Mouse (Mus musculus): ENCODE results near the gene Loxl4. TPM values are rescaled to one million over a fixed set of nuclear protein-coding genes. Genes with fewer than 3 reads are reported as not detected.

Gene Loxl4
- not detected for total RNA-seq (2023)

GRCm38 (mm10) chr19:42612654-42613053 is at the start of gene Loxl4:
Loxl4 (minus strand) TSS chr19:42612813.

Other genes with a start within 250 kb of the Loxl4 start
- not detected for gene Crtac1, start 181.0 kb downstream of the Loxl4 start, total RNA-seq (2023)
- 10 to 100 TPM; 45.9 to 48.6 TPM for gene R3hcc1l, start 94.1 kb downstream of the Loxl4 start, total RNA-seq (2023)
- 1 to 10 TPM; 1.8 to 4.9 TPM for gene Pyroxd2, start 140.0 kb upstream of the Loxl4 start, total RNA-seq (2023)
- 10 to 100 TPM; 39.1 to 47.8 TPM for gene Hps1, start 167.2 kb upstream of the Loxl4 start, total RNA-seq (2023)

Measured in B cell, adult 67 days (primary cell).